Mouse (Mus musculus) olfactory bulb, adult 2 months (tissue): Measurements from ENCODE around the gene Gm49321.

ENCODE experiments used
- CTCF ChIP-seq: fragments of 200-500 bp; IDR thresholded peaks from 2 replicates; pipeline ENCODE4 v1.5.1; 2012; ENCODE audit warnings: low read depth, mild to moderate bottlenecking, low read length, moderate library complexity; ENCODE audit not compliant: insufficient read depth
- POLR2A ChIP-seq: fragments of 200-500 bp; IDR thresholded peaks from 2 replicates; pipeline ENCODE4 v1.6.1; 2012; ENCODE audit warnings: mild to moderate bottlenecking, low read depth, low read length, moderate library complexity; ENCODE audit not compliant: insufficient read depth

DNA sequence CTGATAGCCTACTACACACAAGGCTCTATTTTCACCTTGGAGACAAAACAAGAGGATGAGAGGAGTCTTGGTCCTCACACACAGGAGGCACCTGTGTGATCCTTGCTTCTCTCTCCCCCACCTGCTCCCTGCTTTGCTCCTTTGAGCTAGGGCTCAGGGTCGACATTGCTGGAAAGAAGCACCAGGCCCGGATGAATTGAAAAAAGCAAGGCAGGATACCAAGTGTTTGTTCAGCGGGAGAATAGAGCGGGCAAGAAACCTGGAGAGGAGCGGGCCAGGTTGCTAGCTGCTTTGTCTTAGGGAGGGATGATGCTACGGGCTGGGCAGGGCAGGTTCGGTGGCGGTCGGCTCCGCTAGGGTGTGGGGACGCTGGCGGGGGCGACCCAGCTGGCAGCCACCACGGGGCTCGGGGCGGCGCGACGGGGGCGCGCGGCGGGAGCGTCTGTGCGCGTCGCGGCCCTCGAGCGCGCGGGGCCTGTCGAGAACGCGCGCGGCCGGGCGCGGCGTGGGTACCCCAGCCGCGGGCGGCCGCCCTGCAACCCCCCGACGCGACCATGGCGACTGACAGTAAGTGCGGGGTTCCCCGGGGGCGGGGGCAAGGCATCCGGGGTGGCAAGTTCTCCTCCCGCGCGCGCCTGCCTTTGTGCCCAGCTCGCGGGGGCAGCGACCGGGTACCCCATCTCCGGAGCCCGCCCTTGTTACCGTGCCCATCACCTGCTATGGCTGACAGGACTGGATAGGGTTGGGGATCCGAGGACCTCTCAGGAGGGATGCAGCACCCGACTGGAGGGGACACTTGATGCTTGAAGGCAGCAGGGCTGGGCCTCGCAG lies 60.1 kb downstream of the Gm49321 start, which contains the start of gene Syt16:
- TF ChIP-seq CTCF (no peak), POLR2A (peak; percentile 31; the same call in 1 of the 2 replicates)
